Mouse (Mus musculus) megakaryocyte, embryonic 14.5 days (primary cell): ENCODE measurements around the gene Hectd1.

Experiments used
- FLI1 ChIP-seq: IDR thresholded peaks from 2 replicates; pipeline ENCODE4 v1.6.1; 2012; ENCODE audit warnings: low read length, inconsistent platforms, mixed read lengths
- GATA1 ChIP-seq: IDR thresholded peaks from 3 replicates; pipeline ENCODE4 v1.6.1; 2012; ENCODE audit warnings: mixed read lengths, low read length, inconsistent platforms, borderline replicate concordance

- no peak for TF ChIP-seq GATA1
- TF ChIP-seq FLI1: no peak
Measured at GRCm38 (mm10) chr12:51699623-51700393, 129.5 kb downstream of the Hectd1 start.
